Mouse (Mus musculus): ENCODE measurements at regions not wholly inside any gene's neighbourhood (a gene's known extent, or its start where the extent isn't known, plus 50 kb on each side); places are given as distances from the start of the nearest gene placed in this dataset.

- DNase-seq (ENCODE audit: low spot score in 2 of 2), result no peak
- intact Hi-C loops (cut with DNase I), result no loop called here
These were observed 88.8 kb upstream of the Tlk1 start for GRCm38 (mm10) chr2:70914372-70914771.

- DNase-seq (ENCODE audit: low spot score in 2 of 2), result no peak
- intact Hi-C loops (cut with DNase I), result no loop called here
These were observed 83.9 kb upstream of the Tlk1 start for GRCm38 (mm10) chr2:70909401-70909800.

GRCm38 (mm10) chr2:70908579-70908978 lies 83.1 kb upstream of the Tlk1 start:
- intact Hi-C loops (cut with DNase I), result no loop called here
- no peak for DNase-seq (ENCODE audit: low spot score in 2 of 2)

- intact Hi-C loops (cut with DNase I), result no loop called here
- no peak for DNase-seq (ENCODE audit: low spot score in 2 of 2)
These were observed 80.7 kb upstream of the Tlk1 start for GRCm38 (mm10) chr2:70906216-70906615.

GRCm38 (mm10) chr2:70904429-70904828 lies 78.9 kb upstream of the Tlk1 start:
- no peak for DNase-seq (ENCODE audit: low spot score in 2 of 2)
- intact Hi-C loops (cut with DNase I), result no loop called here

GRCm38 (mm10) chr2:70902196-70902595 lies 76.7 kb upstream of the Tlk1 start:
- DNase-seq (ENCODE audit: low spot score in 2 of 2), result no peak
- intact Hi-C loops (cut with DNase I), result no loop called here

- peak; percentile 32 to 38 for DNase-seq (ENCODE audit: low spot score in 2 of 2)
- intact Hi-C loops (cut with DNase I), result no loop called here
These were observed 76.0 kb upstream of the Tlk1 start for GRCm38 (mm10) chr2:70901479-70901878.

- no peak for DNase-seq (ENCODE audit: low spot score in 2 of 2)
- intact Hi-C loops (cut with DNase I), result no loop called here
These were observed 73.5 kb upstream of the Tlk1 start for GRCm38 (mm10) chr2:70899056-70899455.

GRCm38 (mm10) chr2:70898396-70898795 lies 72.9 kb upstream of the Tlk1 start:
- DNase-seq (ENCODE audit: low spot score in 2 of 2), result peak; percentile 38 to 49
- intact Hi-C loops (cut with DNase I), result no loop called here

- intact Hi-C loops (cut with DNase I), result no loop called here
- peak; percentile 17 to 37 for DNase-seq (ENCODE audit: low spot score in 2 of 2)
These were observed 71.8 kb upstream of the Tlk1 start for GRCm38 (mm10) chr2:70897373-70897772.

- no peak for DNase-seq (ENCODE audit: low spot score in 2 of 2)
- intact Hi-C loops (cut with DNase I), result no loop called here
These were observed 64.1 kb upstream of the Tlk1 start for GRCm38 (mm10) chr2:70889522-70890100.

GRCm38 (mm10) chr2:70888840-70889469 lies 63.4 kb upstream of the Tlk1 start:
- intact Hi-C loops (cut with DNase I), result no loop called here
- DNase-seq (ENCODE audit: low spot score in 2 of 2), result no peak

- intact Hi-C loops (cut with DNase I), result no loop called here
- peak; percentile 22 to 39 for DNase-seq (ENCODE audit: low spot score in 2 of 2)
These were observed 61.3 kb upstream of the Tlk1 start for GRCm38 (mm10) chr2:70886831-70887230.

- intact Hi-C loops (cut with DNase I), result no loop called here
These were observed 60.1 kb upstream of the Tlk1 start for GRCm38 (mm10) chr2:70885674-70886073.

GRCm38 (mm10) chr2:70877333-70878080 lies 52.0 kb upstream of the Tlk1 start:
- intact Hi-C loops (cut with DNase I), result no loop called here
- no peak for DNase-seq (ENCODE audit: low spot score in 2 of 2)

More at GRCm38 (mm10) chr2:70885674-70886073, 60.1 kb upstream of the Tlk1 start:
- no peak for DNase-seq (ENCODE audit: low spot score in 2 of 2)

GRCm38 (mm10) chr2:70876251-70876650 lies 50.7 kb upstream of the Tlk1 start:
- DNase-seq (ENCODE audit: low spot score in 2 of 2), result no peak
- intact Hi-C loops (cut with DNase I), result no loop called here

Data from left cerebral cortex, postnatal 36 days (tissue).